Mouse (Mus musculus) left cerebral cortex, adult 11 months (tissue): ENCODE measurements around the gene Numb.
"Not testable (repeated sequence)": the region's sequence is repeated elsewhere in the genome, so short reads cannot be mapped to it uniquely, and the experiment has no call there.

ENCODE experiments used
- DNase-seq: peaks from one replicate; pipeline ENCODE4 v3.0.0; 2022; ENCODE audit warnings: low spot score

Numb gene

GRCm38 (mm10) chr12:83921535-83922381, at the start of gene Numb:
Gene Numb, minus strand, starts transcription at chr12:83921934.
- peak; percentile 100 for DNase-seq

GRCm38 (mm10) chr12:83965235-83965634, 43.5 kb upstream of the Numb start:
- no peak for DNase-seq

- no peak for DNase-seq
These were observed 36.5 kb upstream of the Numb start for GRCm38 (mm10) chr12:83958278-83958677.

GRCm38 (mm10) chr12:83951711-83952575, 30.2 kb upstream of the Numb start:
- DNase-seq, result no peak

- no peak for DNase-seq
These were observed 29.3 kb upstream of the Numb start for GRCm38 (mm10) chr12:83950840-83951701.

GRCm38 (mm10) chr12:83950493-83950839, 28.7 kb upstream of the Numb start, which contains the start of gene Riox1:
Gene Riox1, plus strand, starts transcription at chr12:83950608.
- peak; percentile 71 for DNase-seq

GRCm38 (mm10) chr12:83949776-83950492, 28.2 kb upstream of the Numb start:
- no peak for DNase-seq

GRCm38 (mm10) chr12:83949043-83949442, 27.3 kb upstream of the Numb start:
- DNase-seq, result no peak

GRCm38 (mm10) chr12:83947260-83947811, 25.6 kb upstream of the Numb start:
- DNase-seq, result no peak

GRCm38 (mm10) chr12:83941938-83942337, 20.2 kb upstream of the Numb start:
- DNase-seq, result no peak

GRCm38 (mm10) chr12:83940031-83940430, 18.3 kb upstream of the Numb start:
- no peak for DNase-seq

GRCm38 (mm10) chr12:83939332-83939731, 17.6 kb upstream of the Numb start:
- DNase-seq, result no peak

- DNase-seq, result not testable (repeated sequence)
These were observed 16.9 kb upstream of the Numb start for GRCm38 (mm10) chr12:83938592-83938991.

GRCm38 (mm10) chr12:83937600-83937999, 15.9 kb upstream of the Numb start:
- DNase-seq, result no peak

- DNase-seq, result no peak
These were observed 7.6 kb upstream of the Numb start for GRCm38 (mm10) chr12:83929186-83929804.

GRCm38 (mm10) chr12:83927747-83928146, 6.0 kb upstream of the Numb start:
- no peak for DNase-seq

GRCm38 (mm10) chr12:83926061-83926460, 4.3 kb upstream of the Numb start:
- DNase-seq, result no peak

- no peak for DNase-seq
These were observed 3.5 kb upstream of the Numb start for GRCm38 (mm10) chr12:83925160-83925703.

GRCm38 (mm10) chr12:83924332-83924731, 2.6 kb upstream of the Numb start:
- no peak for DNase-seq

GRCm38 (mm10) chr12:83923486-83923859, 1.7 kb upstream of the Numb start:
- no peak for DNase-seq
